Mouse (Mus musculus) cortical plate, adult 2 months (tissue): ENCODE measurements around the gene Tpte.

ENCODE experiments used
- CTCF ChIP-seq: fragments of 200-500 bp; IDR thresholded peaks from 2 replicates; pipeline ENCODE4 v1.5.1; 2011; ENCODE audit warnings: mild to moderate bottlenecking, control low read depth, low read length; ENCODE audit not compliant: insufficient read depth; ENCODE audit errors: extremely low read depth
- POLR2A ChIP-seq: fragments of 200-500 bp; IDR thresholded peaks from 2 replicates; pipeline ENCODE4 v1.6.1; 2011; ENCODE audit warnings: mild to moderate bottlenecking, low read length, control low read depth; ENCODE audit not compliant: insufficient read depth; ENCODE audit errors: extremely low read depth

DNA sequence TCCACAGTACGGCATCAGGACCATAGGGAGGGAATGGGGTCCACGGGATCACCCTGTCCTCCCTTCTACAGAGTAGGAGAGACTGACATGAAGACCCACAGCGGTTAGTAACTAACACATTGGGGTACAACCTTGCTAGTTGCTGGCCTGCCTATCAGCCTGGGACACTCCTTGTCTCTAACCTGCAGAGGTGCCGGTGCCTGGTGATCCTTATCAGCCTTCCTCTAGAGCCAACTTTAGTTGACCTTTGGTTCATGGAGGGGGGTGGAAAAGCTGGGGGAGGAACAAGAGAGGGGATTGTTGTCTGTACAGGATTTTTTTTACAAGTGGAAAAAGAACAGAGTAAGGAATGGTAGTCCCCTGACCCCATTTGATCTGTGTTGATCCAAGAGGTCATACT, 111.2 kb downstream of the Tpte start:
- TF ChIP-seq CTCF, result no peak
- TF ChIP-seq POLR2A, result no peak
